Mouse (Mus musculus): ENCODE measurements around the gene Hhatl. TPM values are rescaled to one million over a fixed set of nuclear protein-coding genes. Genes with fewer than 3 reads are reported as not detected.

Hhatl gene
- polyA plus RNA-seq, 2 experiments: not detected

DNA sequence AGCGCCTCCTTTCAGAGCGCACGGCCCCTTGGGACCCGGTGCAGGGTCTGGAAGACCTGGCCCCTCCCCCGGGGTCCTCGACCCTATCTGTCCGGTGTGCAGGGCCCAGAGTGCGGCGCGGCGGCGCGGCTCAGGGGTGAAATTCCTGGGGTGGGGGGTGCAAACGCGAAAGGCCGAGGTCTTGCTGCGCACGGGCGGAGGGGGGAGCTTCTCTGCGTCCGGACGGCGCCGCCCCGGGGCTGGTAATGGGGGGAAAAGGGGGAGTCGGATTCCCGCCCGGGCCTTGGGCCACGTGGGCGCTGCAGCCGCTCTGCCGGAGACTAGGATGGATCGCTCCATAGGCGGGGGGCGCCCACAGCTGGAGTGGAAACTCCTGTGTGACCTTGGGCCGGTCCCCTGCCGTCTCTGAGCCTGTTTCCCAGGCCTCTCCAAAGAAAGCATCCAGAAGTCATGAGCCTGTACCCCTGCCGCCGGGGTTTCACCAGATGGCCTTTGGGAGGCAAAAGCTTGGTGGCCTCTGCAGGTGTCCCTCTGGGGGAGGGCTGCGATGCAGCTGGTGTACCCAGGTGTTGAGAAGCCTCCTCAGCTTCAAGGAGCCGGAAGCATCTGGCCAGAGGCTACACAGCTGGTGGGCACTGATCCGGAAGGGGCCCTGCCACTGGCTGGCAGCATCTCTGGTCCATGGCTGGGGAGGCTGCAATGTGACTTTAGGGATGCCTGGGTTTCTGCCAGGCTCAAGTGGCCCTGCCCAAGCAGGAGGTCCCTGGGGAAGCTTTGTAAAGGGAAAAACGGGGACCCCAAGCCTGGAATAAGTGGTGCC lies 31.8 kb downstream of the Hhatl start:
- Histone ChIP-seq H3K27me3 (ENCODE audit: control insufficient read depth, insufficient read depth, low read length) (peaks cover 33% of the 10 kb centered on the region), H3K9ac (replicated peaks) (peak overlapping the region; percentile 32), H3K4me3 (ENCODE audit: insufficient read depth in 1 of 2, low read depth in 2 of 2, low read length in 2 of 2) (peak overlapping the region; percentile 46 to 56), H3K4me1 (replicated peaks; ENCODE audit: control insufficient read depth in 2 of 2, insufficient read depth in 2 of 2, low read length in 1 of 2) (0 out of 4 replicates have a peak, but pooled peaks cover 0 to 3% of the 10 kb centered on the region in 2 experiments), H3K9me3 (ENCODE audit: control insufficient read depth, low read length) (no peaks in the 10 kb centered on the region), H3K27ac (no peak overlapping the region), H3K4me2 (ENCODE audit: low read depth) (peak overlapping the region; percentile 64), H3K36me3 (replicated peaks; ENCODE audit: control insufficient read depth, insufficient read depth, low read depth) (peaks cover 7% of the 10 kb centered on the region; the same call in 1 of the 2 replicates)
- ATAC-seq (ENCODE audit: insufficient read depth): peak; percentile 16; the same call in 1 of the 2 replicates
- 2% methylated on average over 43 of the region's 43 CpGs for WGBS (ENCODE audit: insufficient replicate concordance)
- TF ChIP-seq EP300 (IDR thresholded peaks at IDR 0.05; ENCODE audit: low read depth): no peak
- no peak for DNase-seq (ENCODE audit: low read depth in 3 of 3, low spot score in 3 of 3)

DNA sequence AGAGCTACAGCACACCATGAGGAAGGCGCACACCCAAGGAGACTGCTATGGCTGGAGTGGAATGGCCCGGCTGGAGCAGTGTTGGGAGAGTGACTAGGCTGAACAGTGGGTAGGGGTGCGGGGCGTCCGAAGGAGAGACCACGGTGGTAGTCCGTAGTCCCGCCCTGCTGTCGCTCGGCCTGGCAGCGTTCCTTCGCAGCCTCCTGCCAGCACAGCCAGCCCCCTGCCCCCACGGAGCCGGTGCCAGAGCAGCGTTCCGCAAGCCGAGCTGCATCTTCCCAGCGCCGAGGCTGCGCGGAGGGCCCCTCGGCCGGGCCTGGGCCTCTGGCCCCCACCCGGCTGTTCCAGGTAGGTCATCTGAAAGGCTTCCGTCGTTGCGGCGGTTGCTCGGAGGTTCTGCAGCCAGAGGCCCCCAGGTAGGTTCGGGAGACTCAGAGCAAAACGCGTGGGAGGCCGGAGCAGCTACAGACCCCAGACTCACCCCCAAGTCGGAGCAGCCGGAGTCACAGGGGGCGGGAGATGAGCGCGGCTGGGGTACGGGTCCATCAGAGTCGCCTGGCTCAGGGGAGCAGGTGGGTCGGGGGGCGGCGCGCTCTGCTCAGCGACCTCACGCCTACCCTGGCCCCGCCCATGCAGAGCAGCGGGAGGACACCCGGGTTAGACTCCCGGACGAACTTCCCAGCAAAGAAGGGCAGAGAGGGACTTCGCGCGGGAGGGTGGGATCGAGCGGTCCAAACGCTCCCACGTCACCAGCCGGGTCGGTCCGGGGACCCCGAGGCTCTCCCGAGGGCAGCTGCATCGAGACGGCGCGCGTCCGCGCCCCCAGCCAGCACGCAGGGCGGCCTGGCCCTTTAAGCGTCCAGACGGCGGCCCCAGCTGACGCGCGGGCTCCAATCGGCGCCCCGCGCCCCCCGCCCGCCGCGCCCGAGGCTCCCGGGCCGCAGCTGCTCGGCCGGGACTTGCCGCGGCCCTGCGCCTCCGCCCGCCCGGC lies 32.9 kb downstream of the Hhatl start, which contains the start of gene Zfp651:
TSS of gene Zfp651 (plus strand) at position 240 of the 991 bp plus-strand sequence.
- H3K4me1 ChIP-seq (replicated peaks; ENCODE audit: control insufficient read depth in 2 of 2, insufficient read depth in 2 of 2, low read length in 1 of 2): 0 out of 4 replicates have a peak, but pooled peaks cover 0 to 3% of the 10 kb centered on the region in 2 experiments
- TF ChIP-seq CTCF (IDR thresholded peaks at IDR 0.05; ENCODE audit: low read depth): no peak
- no peak for TF ChIP-seq EP300 (IDR thresholded peaks at IDR 0.05; ENCODE audit: low read depth)
- WGBS (ENCODE audit: insufficient replicate concordance): under 1% methylated on average over 89 of the region's 97 CpGs
- H3K4me3 ChIP-seq (ENCODE audit: insufficient read depth in 1 of 2, low read depth in 2 of 2, low read length in 2 of 2): peak within 1 kb of the TSS; percentile 46 to 56
- peak within 1 kb of the TSS; percentile 32 for H3K9ac ChIP-seq (replicated peaks)
- no peak within 1 kb of the TSS for H3K27ac ChIP-seq
- H3K27me3 ChIP-seq (ENCODE audit: control insufficient read depth, insufficient read depth, low read length): peaks cover 33% of the 10 kb centered on the region
- H3K4me2 ChIP-seq (ENCODE audit: low read depth): peak within 1 kb of the TSS; percentile 64
- DNase-seq (ENCODE audit: low read depth in 3 of 3, low spot score in 3 of 3) (no peak), ATAC-seq (ENCODE audit: insufficient read depth) (peak; percentile 29)
- peaks cover 18% of the 10 kb centered on the region for H3K36me3 ChIP-seq (replicated peaks; ENCODE audit: control insufficient read depth, insufficient read depth, low read depth)
- H3K9me3 ChIP-seq (ENCODE audit: control insufficient read depth, low read length): no peaks in the 10 kb centered on the region

DNA sequence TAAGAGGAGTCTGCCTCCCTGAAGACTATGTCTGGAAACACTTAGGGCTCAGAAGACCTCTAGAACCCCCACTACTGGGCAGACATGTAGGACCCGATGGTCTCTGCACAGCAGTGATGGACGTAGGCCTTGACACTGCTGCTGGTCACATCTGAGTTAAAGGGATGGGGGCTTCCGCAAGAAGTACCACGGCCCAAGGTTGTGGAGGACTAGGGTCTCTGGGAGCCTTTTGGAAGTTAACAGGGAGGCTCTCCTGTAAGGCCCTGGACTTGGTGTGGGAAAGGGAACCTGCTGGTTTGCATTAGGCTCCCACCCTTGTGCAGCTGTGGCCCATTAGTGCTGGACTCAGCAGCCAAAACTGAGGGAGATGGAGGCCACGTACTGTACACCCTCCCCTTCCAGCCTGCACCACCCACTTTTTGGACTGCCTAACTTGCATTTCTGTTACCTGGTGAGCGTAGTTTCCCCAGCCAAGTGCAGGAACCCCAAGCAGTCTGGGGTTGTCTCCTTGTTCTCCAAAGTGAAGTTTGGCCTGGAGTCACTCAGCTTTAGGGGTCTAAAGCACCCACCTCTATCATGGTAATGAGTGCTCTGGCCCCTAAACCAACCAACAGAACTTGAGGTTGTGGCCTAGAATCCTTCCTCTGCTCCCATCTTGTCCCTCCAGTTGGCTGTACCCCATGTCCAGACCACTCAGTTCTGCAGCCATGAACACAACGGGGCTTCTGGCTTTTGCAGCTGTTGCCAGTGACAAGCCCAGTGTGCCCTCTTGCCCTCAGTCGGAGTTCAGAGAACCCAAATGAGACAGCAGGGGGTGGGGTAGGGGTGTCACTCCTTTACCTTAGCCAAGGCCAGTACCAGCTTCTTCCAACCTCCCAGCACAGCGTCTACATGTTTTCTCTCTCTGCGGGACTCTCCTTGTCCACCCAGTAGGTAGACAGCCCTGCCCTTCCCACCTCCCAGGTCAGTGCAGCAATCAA lies 34.2 kb downstream of the Hhatl start:
- no peak for TF ChIP-seq EP300 (IDR thresholded peaks at IDR 0.05; ENCODE audit: low read depth)
- no peak for TF ChIP-seq CTCF (IDR thresholded peaks at IDR 0.05; ENCODE audit: low read depth)
- ATAC-seq (ENCODE audit: insufficient read depth) (no peak), DNase-seq (ENCODE audit: low read depth in 3 of 3, low spot score in 3 of 3) (no peak)
- H3K27me3 ChIP-seq (ENCODE audit: control insufficient read depth, insufficient read depth, low read length): peaks cover 33% of the 10 kb centered on the region
- no peaks in the 10 kb centered on the region for H3K9me3 ChIP-seq (ENCODE audit: control insufficient read depth, low read length)
- H3K9ac ChIP-seq (replicated peaks): no peak overlapping the region
- H3K36me3 ChIP-seq (replicated peaks; ENCODE audit: control insufficient read depth, insufficient read depth, low read depth): peaks cover 27% of the 10 kb centered on the region
- no peak overlapping the region for H3K27ac ChIP-seq
- WGBS (ENCODE audit: insufficient replicate concordance): 58% methylated on average over 10 of the region's 10 CpGs
- no peak overlapping the region for H3K4me3 ChIP-seq (ENCODE audit: insufficient read depth in 1 of 2, low read depth in 2 of 2, low read length in 2 of 2)
- peak overlapping the region; percentile 64 for H3K4me2 ChIP-seq (ENCODE audit: low read depth)
- 0 out of 4 replicates have a peak, but pooled peaks cover 0 to 3% of the 10 kb centered on the region in 2 experiments for H3K4me1 ChIP-seq (replicated peaks; ENCODE audit: control insufficient read depth in 2 of 2, insufficient read depth in 2 of 2, low read length in 1 of 2)

DNA sequence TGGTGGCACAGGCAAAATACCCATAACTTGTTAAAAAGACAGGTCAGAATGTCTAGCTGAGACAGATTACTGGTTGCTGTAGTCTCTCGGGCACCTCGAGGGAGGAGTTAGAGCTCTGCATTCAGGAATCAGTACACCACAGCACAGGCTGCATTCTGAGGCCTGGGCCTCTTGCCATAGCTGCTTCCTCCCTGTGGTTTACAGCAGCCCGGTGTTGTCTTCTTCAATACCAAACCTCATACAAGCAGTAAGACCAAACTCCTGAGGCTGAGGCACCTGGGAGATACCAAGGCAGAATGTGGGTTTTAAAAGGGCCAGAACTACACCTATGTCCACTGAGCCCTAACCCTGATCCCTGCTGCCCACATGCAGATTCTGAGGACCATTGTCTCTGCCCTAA lies 34.9 kb downstream of the Hhatl start:
- ATAC-seq (ENCODE audit: insufficient read depth): no peak
- H3K27ac ChIP-seq: no peak overlapping the region
- 24% methylated on average over 3 of the region's 3 CpGs for WGBS (ENCODE audit: insufficient replicate concordance)
- H3K9ac ChIP-seq (replicated peaks): no peak overlapping the region
- 0 out of 4 replicates have a peak, but pooled peaks cover 0 to 3% of the 10 kb centered on the region in 2 experiments for H3K4me1 ChIP-seq (replicated peaks; ENCODE audit: control insufficient read depth in 2 of 2, insufficient read depth in 2 of 2, low read length in 1 of 2)
- no peaks in the 10 kb centered on the region for H3K9me3 ChIP-seq (ENCODE audit: control insufficient read depth, low read length)
- no peak overlapping the region for H3K4me3 ChIP-seq (ENCODE audit: insufficient read depth in 1 of 2, low read depth in 2 of 2, low read length in 2 of 2)
- H3K4me2 ChIP-seq (ENCODE audit: low read depth): no peak overlapping the region
- H3K27me3 ChIP-seq (ENCODE audit: control insufficient read depth, insufficient read depth, low read length): peaks cover 33% of the 10 kb centered on the region
- no peak for DNase-seq (ENCODE audit: low read depth in 3 of 3, low spot score in 3 of 3)
- TF ChIP-seq EP300 (IDR thresholded peaks at IDR 0.05; ENCODE audit: low read depth) (no peak), CTCF (IDR thresholded peaks at IDR 0.05; ENCODE audit: low read depth) (no peak)
- peaks cover 32% of the 10 kb centered on the region for H3K36me3 ChIP-seq (replicated peaks; ENCODE audit: control insufficient read depth, insufficient read depth, low read depth)
